Mouse (Mus musculus) E14TG2a.4 (cell line): ENCODE data around the gene Duox1.
"Not testable (repeated sequence)": the region's sequence is repeated elsewhere in the genome, so short reads cannot be mapped to it uniquely, and the experiment has no call there.

ENCODE experiments used
- H3K27me3 ChIP-seq: 2 replicates; pipeline ENCODE4 v1.6.1; 2014; ENCODE audit warnings: low read length, control low read depth; ENCODE audit not compliant: insufficient read depth
- H3K36me3 ChIP-seq: 2 replicates; pipeline ENCODE4 v1.6.1; 2014; ENCODE audit warnings: low read length, control low read depth; ENCODE audit not compliant: insufficient read depth
- H3K4me1 ChIP-seq: replicated peaks from 2 replicates; pipeline ENCODE4 v1.6.1; 2014; ENCODE audit warnings: low read depth, low read length, control low read depth
- H3K4me3 ChIP-seq: replicated peaks from 2 replicates; pipeline ENCODE4 v1.5.1; 2014; ENCODE audit warnings: mild to moderate bottlenecking, low read length
- H3K9me3 ChIP-seq: 2 replicates; pipeline ENCODE4 v1.6.1; 2014; ENCODE audit warnings: low read length, control low read depth
- CTCF ChIP-seq: conservative IDR thresholded peaks from 2 replicates; pipeline ENCODE4 v1.5.1; 2014; ENCODE audit warnings: low read length
- NANOG ChIP-seq: IDR thresholded peaks from 2 replicates; pipeline ENCODE4 v1.6.1; 2014; ENCODE audit warnings: borderline replicate concordance, low read length, mixed read lengths
- POU5F1 ChIP-seq: IDR thresholded peaks from 2 replicates; pipeline ENCODE4 v1.6.1; 2014; ENCODE audit warnings: low read length, borderline replicate concordance

The Duox1 gene

GRCm38 (mm10) chr2:122378421-122379291 lies 63.2 kb downstream of the Duox1 start:
- no peaks in the 10 kb centered on the region for H3K9me3 ChIP-seq
- H3K4me1 ChIP-seq, result peaks cover 27% of the 10 kb centered on the region
- no peaks in the 10 kb centered on the region for H3K36me3 ChIP-seq
- H3K27me3 ChIP-seq, result no peaks in the 10 kb centered on the region
- H3K4me3 ChIP-seq, result peak overlapping the region; percentile 91
- TF ChIP-seq NANOG (no peak), CTCF (peak; percentile 50)

GRCm38 (mm10) chr2:122379292-122379650 lies 63.8 kb downstream of the Duox1 start:
- TF ChIP-seq CTCF (no peak), NANOG (no peak), POU5F1 (no peak)
- no peaks in the 10 kb centered on the region for H3K36me3 ChIP-seq
- H3K4me3 ChIP-seq, result no peak overlapping the region
- peaks cover 22% of the 10 kb centered on the region for H3K4me1 ChIP-seq
- H3K9me3 ChIP-seq, result no peaks in the 10 kb centered on the region
- no peaks in the 10 kb centered on the region for H3K27me3 ChIP-seq

GRCm38 (mm10) chr2:122380768-122381311 lies 65.4 kb downstream of the Duox1 start:
- no peaks in the 10 kb centered on the region for H3K9me3 ChIP-seq
- H3K36me3 ChIP-seq, result no peaks in the 10 kb centered on the region
- no peaks in the 10 kb centered on the region for H3K27me3 ChIP-seq
- no peak overlapping the region for H3K4me3 ChIP-seq
- TF ChIP-seq CTCF (peak; percentile 97), NANOG (no peak)
- peaks cover 16% of the 10 kb centered on the region for H3K4me1 ChIP-seq

- H3K4me3 ChIP-seq, result no peak overlapping the region
- peaks cover 13% of the 10 kb centered on the region for H3K4me1 ChIP-seq
- no peaks in the 10 kb centered on the region for H3K36me3 ChIP-seq
- H3K9me3 ChIP-seq, result no peaks in the 10 kb centered on the region
- no peaks in the 10 kb centered on the region for H3K27me3 ChIP-seq
- TF ChIP-seq CTCF (no peak), POU5F1 (no peak), NANOG (no peak)
These were observed 66.0 kb downstream of the Duox1 start for GRCm38 (mm10) chr2:122381329-122382103.

- H3K4me1 ChIP-seq, result peaks cover 13% of the 10 kb centered on the region
- H3K27me3 ChIP-seq, result no peaks in the 10 kb centered on the region
- H3K36me3 ChIP-seq, result no peaks in the 10 kb centered on the region
- TF ChIP-seq NANOG (no peak), POU5F1 (no peak), CTCF (no peak)
- no peaks in the 10 kb centered on the region for H3K9me3 ChIP-seq
- H3K4me3 ChIP-seq, result no peak overlapping the region
These were observed 66.6 kb downstream of the Duox1 start for GRCm38 (mm10) chr2:122382121-122382520.

GRCm38 (mm10) chr2:122385095-122385494 lies 69.6 kb downstream of the Duox1 start:
- H3K36me3 ChIP-seq, result no peaks in the 10 kb centered on the region
- no peaks in the 10 kb centered on the region for H3K27me3 ChIP-seq
- H3K4me3 ChIP-seq, result no peak overlapping the region
- H3K4me1 ChIP-seq, result peaks cover 5% of the 10 kb centered on the region; the same call in 1 of the 2 replicates
- TF ChIP-seq NANOG, result no peak
- no peak for TF ChIP-seq CTCF
- no peak for TF ChIP-seq POU5F1
- H3K9me3 ChIP-seq, result peaks cover 7% of the 10 kb centered on the region

- H3K4me3 ChIP-seq, H3K4me1 ChIP-seq, H3K36me3 ChIP-seq, H3K27me3 ChIP-seq: not testable (repeated sequence)
- peaks cover 16% of the 10 kb centered on the region for H3K9me3 ChIP-seq
These were observed 71.7 kb downstream of the Duox1 start for GRCm38 (mm10) chr2:122387135-122387534.

GRCm38 (mm10) chr2:122396150-122396549 lies 80.7 kb downstream of the Duox1 start:
- H3K27me3 ChIP-seq, result no peaks in the 10 kb centered on the region
- H3K4me1 ChIP-seq, result no peaks in the 10 kb centered on the region
- TF ChIP-seq POU5F1 (no peak), NANOG (no peak), CTCF (no peak)
- H3K36me3 ChIP-seq, result no peaks in the 10 kb centered on the region
- H3K9me3 ChIP-seq, result peaks cover 5% of the 10 kb centered on the region
- no peak overlapping the region for H3K4me3 ChIP-seq
